Mouse (Mus musculus) heart, embryonic 14.5 days (tissue): Measurements from ENCODE around the gene Ap2a2. TPM values are rescaled to one million over a fixed set of nuclear protein-coding genes. Genes with fewer than 3 reads are reported as not detected.
"Not testable (repeated sequence)": the region's sequence is repeated elsewhere in the genome, so short reads cannot be mapped to it uniquely, and the experiment has no call there.

Experiments
- ATAC-seq: fragments of 200-750 bp; cut with Nextera tagmentation; 2 replicates; pipeline ENCODE4 v1.8.0; 2017; ENCODE audit warnings: low read depth, moderate TSS enrichment; ENCODE audit not compliant: insufficient number of reproducible peaks, insufficient read depth, low FRiP score
- H3K27ac ChIP-seq, 2 experiments: fragments of 200-500 bp in 1 of 2; fragments of 300-500 bp in 1 of 2; sonication (generic) in 1 of 2; replicated peaks in 1 of 2; 2 replicates each; pipeline ENCODE4 v1.5.1; 2012 to 2014; ENCODE audit warnings: low read depth in 2 of 2, low read length in 2 of 2, control low read depth in 1 of 2, mild to moderate bottlenecking in 1 of 2, mixed read lengths in 1 of 2; ENCODE audit not compliant: control insufficient read depth in 1 of 2, insufficient read depth in 1 of 2
- H3K27me3 ChIP-seq: fragments of 300-500 bp; sonication (generic); 2 replicates; pipeline ENCODE4 v1.6.1; 2014; ENCODE audit warnings: mild to moderate bottlenecking, low read length, control low read depth; ENCODE audit not compliant: control insufficient read depth, insufficient read depth
- H3K36me3 ChIP-seq: fragments of 300-500 bp; sonication (generic); 2 replicates; pipeline ENCODE4 v1.6.1; 2014; ENCODE audit warnings: mild to moderate bottlenecking, control low read depth, low read length, mixed read lengths; ENCODE audit not compliant: control insufficient read depth, insufficient read depth
- H3K4me1 ChIP-seq, 2 experiments: fragments of 200-500 bp in 1 of 2; fragments of 300-500 bp in 1 of 2; sonication (generic) in 1 of 2; 2 replicates each; pipeline ENCODE4 v1.6.1; 2012 to 2014; ENCODE audit warnings: low read length in 2 of 2, control low read depth in 1 of 2, mixed read lengths in 1 of 2; ENCODE audit not compliant: control insufficient read depth in 2 of 2, insufficient read depth in 2 of 2
- H3K4me2 ChIP-seq: fragments of 300-500 bp; sonication (generic); 2 replicates; pipeline ENCODE4 v1.6.1; 2014; ENCODE audit warnings: mild to moderate bottlenecking, low read length
- H3K4me3 ChIP-seq, 2 experiments: fragments of 200-500 bp in 1 of 2; fragments of 300-500 bp in 1 of 2; sonication (generic) in 1 of 2; 2 replicates each; pipeline ENCODE4 v1.5.1; 2012 to 2014; ENCODE audit warnings: low read length in 2 of 2, mild to moderate bottlenecking in 2 of 2, control low read depth in 1 of 2, low read depth in 1 of 2, moderate library complexity in 1 of 2; ENCODE audit not compliant: control insufficient read depth in 1 of 2, insufficient read depth in 1 of 2
- H3K9ac ChIP-seq: fragments of 300-500 bp; sonication (generic); 2 replicates; pipeline ENCODE4 v1.6.1; 2014; ENCODE audit warnings: mild to moderate bottlenecking, low read length
- H3K9me3 ChIP-seq: fragments of 300-500 bp; sonication (generic); 2 replicates; pipeline ENCODE4 v1.6.1; 2016; ENCODE audit warnings: low read length, control low read depth; ENCODE audit not compliant: control insufficient read depth
- WGBS: fragments of 180-500 bp; shearing (Covaris S2); extraction: QIAGEN DNeasy Blood & Tissue Kit; methylation state at CpG from one replicate; pipeline ENCODE4 v1.1.7; 2014; 5-methylcytosine and 5-hydroxymethylcytosine counted together
- microRNA-seq: library from miRNA; unstranded; fragments of <30 nt; microRNA quantifications from one replicate; pipeline ENCODE4, GENCODE M21; 2016
- polyA plus RNA-seq: library from polyadenylated mRNA; unstranded; fragments of >200 nt; fragmentation: Nextera tagmentation; extraction: Ambion mirVana; gene quantifications from 2 replicates; pipeline ENCODE4 v1.2.1, GENCODE M21; 2014

Ap2a2 gene
- polyA plus RNA-seq, 1 experiment from 2014 or later, result 48.1 TPM

DNA sequence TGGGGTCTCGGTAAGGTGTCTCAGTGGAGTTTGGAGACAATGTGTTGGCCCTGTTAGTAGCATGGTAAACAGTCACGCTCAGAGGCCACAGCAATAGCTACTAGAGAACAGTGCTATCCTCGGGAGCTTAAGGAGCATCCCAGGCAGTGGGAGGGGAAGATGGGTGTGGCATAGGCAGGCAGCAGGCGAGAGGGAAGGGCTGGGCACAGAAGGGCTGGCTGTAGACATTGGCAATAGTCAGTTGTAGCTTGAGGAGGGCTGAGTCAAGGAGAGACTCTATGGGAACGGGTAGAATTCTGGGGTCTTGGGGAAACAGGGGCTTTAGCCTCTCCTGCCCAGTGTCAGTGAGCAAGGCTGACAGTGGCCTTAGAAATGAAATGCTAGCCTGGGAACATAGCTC is 100.2 kb downstream of the Ap2a2 start:
- Histone ChIP-seq H3K4me2 (no peak overlapping the region), H3K36me3 (no peaks in the 10 kb centered on the region), H3K9ac (no peak overlapping the region), H3K27me3 (no peaks in the 10 kb centered on the region), H3K27ac (no peak overlapping the region), H3K9me3 (no peaks in the 10 kb centered on the region), H3K4me3 (no peak overlapping the region), H3K4me1 (peaks cover 28 to 29% of the 10 kb centered on the region in 2 experiments)
- ATAC-seq, result no peak
- 64% methylated on average over 5 of the region's 5 CpGs for WGBS

DNA sequence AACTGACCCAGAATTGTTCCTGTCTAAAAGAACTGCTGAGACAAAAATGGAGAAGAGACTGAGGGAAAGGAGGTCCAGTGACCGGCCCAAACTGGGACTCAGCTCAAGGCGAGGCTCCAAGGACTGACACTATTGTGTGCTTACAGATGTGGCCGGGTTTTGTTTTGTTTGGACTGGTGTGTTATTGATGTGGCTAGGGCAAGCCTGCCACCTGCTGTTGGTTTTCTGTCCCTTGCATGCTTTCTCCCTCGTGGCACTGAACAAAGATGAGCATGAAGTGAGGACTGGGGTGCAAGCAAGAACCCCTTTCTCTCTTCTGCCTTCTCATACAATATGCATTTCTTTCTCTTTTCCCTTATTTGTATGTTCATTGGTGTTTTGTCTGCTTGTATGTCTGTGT is 104.2 kb downstream of the Ap2a2 start:
- WGBS, result 35% methylated on average over 4 of the region's 4 CpGs
- H3K36me3 ChIP-seq, result no peaks in the 10 kb centered on the region
- H3K4me1 ChIP-seq, result peaks cover 7 to 8% of the 10 kb centered on the region in 2 experiments
- H3K27ac ChIP-seq, result no peak overlapping the region
- H3K9ac ChIP-seq, result no peak overlapping the region
- H3K9me3 ChIP-seq, result no peaks in the 10 kb centered on the region
- no peak overlapping the region for H3K4me2 ChIP-seq
- no peaks in the 10 kb centered on the region for H3K27me3 ChIP-seq
- no peak for ATAC-seq
- H3K4me3 ChIP-seq, result no peak overlapping the region

GRCm38 (mm10) chr7:141669097-141669496 is 107.1 kb downstream of the Ap2a2 start:
- not testable (repeated sequence) for H3K4me3 ChIP-seq, H3K36me3 ChIP-seq, H3K27ac ChIP-seq, H3K27me3 ChIP-seq, H3K4me1 ChIP-seq, H3K9me3 ChIP-seq, ATAC-seq, H3K4me2 ChIP-seq, H3K9ac ChIP-seq
- 79% methylated on average over 3 of the region's 3 CpGs for WGBS

- Histone ChIP-seq H3K4me1 (no peaks in the 10 kb centered on the region), H3K36me3 (no peaks in the 10 kb centered on the region), H3K27me3 (no peaks in the 10 kb centered on the region), H3K9ac (no peak overlapping the region), H3K9me3 (no peaks in the 10 kb centered on the region), H3K4me2 (no peak overlapping the region), H3K27ac (no peak overlapping the region), H3K4me3 (no peak overlapping the region)
- no peak for ATAC-seq
- WGBS, result 68% methylated on average over 4 of the region's 4 CpGs
Observed at GRCm38 (mm10) chr7:141670999-141671398, 109.0 kb downstream of the Ap2a2 start.

DNA sequence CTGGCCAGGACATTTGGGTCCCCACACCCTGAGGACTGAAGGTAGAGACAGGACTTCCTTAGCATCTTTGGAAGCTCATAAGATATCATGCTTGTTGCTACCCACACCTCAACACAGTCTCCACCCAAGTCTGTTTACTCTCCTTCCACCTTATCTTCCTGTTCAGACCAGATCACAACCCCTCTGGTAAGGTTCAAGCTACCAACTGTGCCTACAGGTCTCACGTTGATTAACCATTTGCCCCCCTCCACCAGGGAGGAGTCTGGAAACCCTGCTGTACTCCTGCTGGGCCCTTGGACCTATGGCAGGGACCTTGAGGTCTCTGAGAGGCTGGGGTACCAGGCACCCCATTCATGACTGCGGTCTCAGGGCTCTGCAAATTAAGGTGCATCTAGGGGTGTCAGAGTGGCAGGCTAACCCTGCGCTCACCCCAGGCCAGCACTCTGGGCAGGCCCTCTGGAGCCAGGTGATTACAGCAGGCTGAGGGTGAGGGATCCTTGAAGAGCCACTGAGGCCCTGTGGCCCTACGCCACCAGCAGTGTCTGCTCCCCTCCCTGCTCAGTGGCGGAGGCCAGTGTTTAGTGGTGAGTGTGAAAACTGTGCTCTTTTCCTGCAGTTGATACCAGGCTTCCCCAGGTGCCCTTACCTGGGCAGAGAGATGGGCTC is 109.8 kb downstream of the Ap2a2 start:
- Histone ChIP-seq H3K4me2 (no peak overlapping the region), H3K27ac (no peak overlapping the region), H3K27me3 (no peaks in the 10 kb centered on the region), H3K4me3 (no peak overlapping the region), H3K36me3 (no peaks in the 10 kb centered on the region), H3K4me1 (no peaks in the 10 kb centered on the region), H3K9ac (no peak overlapping the region), H3K9me3 (no peaks in the 10 kb centered on the region)
- WGBS, result 71% methylated on average over 5 of the region's 5 CpGs
- no peak for ATAC-seq

- H3K27me3 ChIP-seq, result no peaks in the 10 kb centered on the region
- H3K4me3 ChIP-seq, result no peak overlapping the region
- H3K36me3 ChIP-seq, result no peaks in the 10 kb centered on the region
- H3K9me3 ChIP-seq, result no peaks in the 10 kb centered on the region
- H3K4me2 ChIP-seq, result no peak overlapping the region
- ATAC-seq, result no peak
- WGBS, result 77% methylated on average over 4 of the region's 4 CpGs
- no peak overlapping the region for H3K27ac ChIP-seq
- H3K9ac ChIP-seq, result no peak overlapping the region
- 0 out of 4 replicates have a peak, but pooled peaks cover 0 to 3% of the 10 kb centered on the region in 2 experiments for H3K4me1 ChIP-seq
Observed at GRCm38 (mm10) chr7:141678922-141679321, 116.9 kb downstream of the Ap2a2 start.

Small RNAs within 50 kb of the gene (microRNA-seq; reads per million reads assigned to microRNA genes)
- gene Mir7063, result 0.84 reads per million

Other genes with a start within 250 kb of the Ap2a2 start
- 36.9 and 42.1 TPM in 2 replicates for gene Deaf1, start 234.5 kb upstream of the Ap2a2 start, polyA plus RNA-seq
- gene Tmem80, start 234.4 kb upstream of the Ap2a2 start, polyA plus RNA-seq, result 17.6 and 22.2 TPM in 2 replicates
- gene Eps8l2, start 223.3 kb upstream of the Ap2a2 start, polyA plus RNA-seq, result 0.76 TPM in 1 of 2 replicates, not detected in the other
- 216 and 221 TPM in 2 replicates for gene Taldo1, start 170.0 kb upstream of the Ap2a2 start, polyA plus RNA-seq
- gene Gatd1, start 148.0 kb upstream of the Ap2a2 start, polyA plus RNA-seq, result 25.6 and 30.2 TPM in 2 replicates
- gene Cend1, start 132.7 kb upstream of the Ap2a2 start, polyA plus RNA-seq, result 1.6 and 2.1 TPM in 2 replicates
- 13.0 and 13.3 TPM in 2 replicates for gene Slc25a22, start 124.3 kb upstream of the Ap2a2 start, polyA plus RNA-seq
- gene Pidd1, start 118.1 kb upstream of the Ap2a2 start, polyA plus RNA-seq, result 6.1 and 7.1 TPM in 2 replicates
- 874 and 975 TPM in 2 replicates for gene Rplp2, start 114.8 kb upstream of the Ap2a2 start, polyA plus RNA-seq
- 48.7 and 49.0 TPM in 2 replicates for gene Pnpla2, start 107.0 kb upstream of the Ap2a2 start, polyA plus RNA-seq
- 20.4 and 25.6 TPM in 2 replicates for gene Cracr2b, start 101.1 kb upstream of the Ap2a2 start, polyA plus RNA-seq
- 77.5 and 115 TPM in 2 replicates for gene Cd151, start 94.8 kb upstream of the Ap2a2 start, polyA plus RNA-seq
- gene Polr2l, start 87.0 kb upstream of the Ap2a2 start, polyA plus RNA-seq, result 73.2 and 78.0 TPM in 2 replicates
- gene Tspan4, start 86.9 kb upstream of the Ap2a2 start, polyA plus RNA-seq, result 61.5 and 65.0 TPM in 2 replicates
- gene Chid1, start 22.3 kb upstream of the Ap2a2 start, polyA plus RNA-seq, result 32.5 and 33.3 TPM in 2 replicates
- gene Muc6, start 93.1 kb downstream of the Ap2a2 start, polyA plus RNA-seq, result 0.09 and 0.11 TPM in 2 replicates
- gene Muc2, start 128.2 kb downstream of the Ap2a2 start, polyA plus RNA-seq, result 0.20 and 0.31 TPM in 2 replicates
- 0.07 TPM in 1 of 2 replicates, not detected in the other for gene Muc5ac, start 226.8 kb downstream of the Ap2a2 start, polyA plus RNA-seq